Mouse (Mus musculus): ENCODE results near the gene Nubpl. TPM values are rescaled to one million over a fixed set of nuclear protein-coding genes. Genes with fewer than 3 reads are reported as not detected.

Gene Nubpl
- polyA plus RNA-seq, 1 experiment from 2014 or later, result 13.3 TPM

GRCm38 (mm10) chr12:52254089-52254488 is 156.6 kb downstream of the Nubpl start:
- H3K4me2 ChIP-seq, result no peak overlapping the region
- no peaks in the 10 kb centered on the region for H3K27me3 ChIP-seq
- no peaks in the 10 kb centered on the region for H3K9me3 ChIP-seq (replicated peaks)
- WGBS, result 86% methylated on average over 5 of the region's 5 CpGs
- H3K9ac ChIP-seq, result no peak overlapping the region
- H3K4me3 ChIP-seq, result no peak overlapping the region
- no peaks in the 10 kb centered on the region for H3K36me3 ChIP-seq (ENCODE audit: poor library complexity, severe bottlenecking)
- peaks cover 4% of the 10 kb centered on the region; the same call in 1 of the 2 replicates for H3K4me1 ChIP-seq
- ATAC-seq, result no peak
- no peak overlapping the region for H3K27ac ChIP-seq

GRCm38 (mm10) chr12:52268131-52268530 is 170.6 kb downstream of the Nubpl start:
- Histone ChIP-seq H3K9ac (no peak overlapping the region), H3K27ac (no peak overlapping the region), H3K4me3 (no peak overlapping the region), H3K9me3 (replicated peaks) (no peaks in the 10 kb centered on the region), H3K4me2 (no peak overlapping the region), H3K36me3 (ENCODE audit: poor library complexity, severe bottlenecking) (no peaks in the 10 kb centered on the region), H3K4me1 (no peaks in the 10 kb centered on the region), H3K27me3 (no peaks in the 10 kb centered on the region)
- no peak for ATAC-seq
- WGBS, result 86% methylated on average over 2 of the region's 2 CpGs

GRCm38 (mm10) chr12:52272828-52273227 is 175.3 kb downstream of the Nubpl start:
- Histone ChIP-seq H3K4me2 (no peak overlapping the region), H3K9ac (no peak overlapping the region), H3K4me1 (no peaks in the 10 kb centered on the region), H3K27me3 (no peaks in the 10 kb centered on the region), H3K9me3 (replicated peaks) (no peaks in the 10 kb centered on the region), H3K4me3 (no peak overlapping the region), H3K27ac (no peak overlapping the region), H3K36me3 (ENCODE audit: poor library complexity, severe bottlenecking) (no peaks in the 10 kb centered on the region)
- 86% methylated on average over 1 of the region's 1 CpGs for WGBS
- no peak for ATAC-seq

- Histone ChIP-seq H3K9ac (no peak overlapping the region), H3K4me3 (no peak overlapping the region), H3K27ac (no peak overlapping the region), H3K4me1 (no peaks in the 10 kb centered on the region), H3K27me3 (no peaks in the 10 kb centered on the region), H3K36me3 (ENCODE audit: poor library complexity, severe bottlenecking) (no peaks in the 10 kb centered on the region), H3K9me3 (replicated peaks) (no peaks in the 10 kb centered on the region), H3K4me2 (no peak overlapping the region)
- 10% methylated on average over 1 of the region's 1 CpGs for WGBS
- no peak for ATAC-seq
Observed at GRCm38 (mm10) chr12:52276320-52276719, 178.8 kb downstream of the Nubpl start.

- Histone ChIP-seq H3K27me3 (no peaks in the 10 kb centered on the region), H3K4me1 (no peaks in the 10 kb centered on the region), H3K9me3 (replicated peaks) (no peaks in the 10 kb centered on the region), H3K27ac (no peak overlapping the region), H3K4me3 (no peak overlapping the region), H3K36me3 (ENCODE audit: poor library complexity, severe bottlenecking) (no peaks in the 10 kb centered on the region), H3K4me2 (no peak overlapping the region), H3K9ac (no peak overlapping the region)
- 79% methylated on average over 1 of the region's 1 CpGs for WGBS
- ATAC-seq, result no peak
Observed at GRCm38 (mm10) chr12:52281232-52281631, 183.7 kb downstream of the Nubpl start.

- Histone ChIP-seq H3K9ac (no peak overlapping the region), H3K27me3 (no peaks in the 10 kb centered on the region), H3K9me3 (replicated peaks) (no peaks in the 10 kb centered on the region), H3K4me3 (no peak overlapping the region), H3K36me3 (ENCODE audit: poor library complexity, severe bottlenecking) (no peaks in the 10 kb centered on the region), H3K4me1 (peaks cover 17% of the 10 kb centered on the region), H3K27ac (no peak overlapping the region), H3K4me2 (no peak overlapping the region)
- ATAC-seq, result no peak
Observed at GRCm38 (mm10) chr12:52284471-52284870, 186.9 kb downstream of the Nubpl start.

GRCm38 (mm10) chr12:52286802-52287201 is 189.3 kb downstream of the Nubpl start:
- H3K27me3 ChIP-seq, result no peaks in the 10 kb centered on the region
- WGBS, result 78% methylated on average over 3 of the region's 3 CpGs
- no peaks in the 10 kb centered on the region for H3K36me3 ChIP-seq (ENCODE audit: poor library complexity, severe bottlenecking)
- H3K4me3 ChIP-seq, result no peak overlapping the region
- no peak overlapping the region for H3K4me2 ChIP-seq
- H3K4me1 ChIP-seq, result peaks cover 24% of the 10 kb centered on the region
- no peak overlapping the region for H3K9ac ChIP-seq
- no peak overlapping the region for H3K27ac ChIP-seq
- H3K9me3 ChIP-seq (replicated peaks), result no peaks in the 10 kb centered on the region
- ATAC-seq, result no peak

- no peak overlapping the region for H3K4me3 ChIP-seq
- H3K27ac ChIP-seq, result peak overlapping the region; percentile 37
- 0 out of 2 replicates have a peak overlapping the region, but pooled peaks have one; percentile 39 for H3K4me2 ChIP-seq
- H3K9ac ChIP-seq, result no peak overlapping the region
- H3K27me3 ChIP-seq, result no peaks in the 10 kb centered on the region
- H3K4me1 ChIP-seq, result peaks cover 24% of the 10 kb centered on the region
- H3K9me3 ChIP-seq (replicated peaks), result no peaks in the 10 kb centered on the region
- peak; percentile 11; the same call in 1 of the 2 replicates for ATAC-seq
- WGBS, result 73% methylated on average over 4 of the region's 4 CpGs
- H3K36me3 ChIP-seq (ENCODE audit: poor library complexity, severe bottlenecking), result no peaks in the 10 kb centered on the region
Observed at GRCm38 (mm10) chr12:52288537-52288936, 191.0 kb downstream of the Nubpl start.

GRCm38 (mm10) chr12:52288941-52289567 is 191.5 kb downstream of the Nubpl start:
- H3K9me3 ChIP-seq (replicated peaks), result no peaks in the 10 kb centered on the region
- H3K36me3 ChIP-seq (ENCODE audit: poor library complexity, severe bottlenecking), result no peaks in the 10 kb centered on the region
- H3K27ac ChIP-seq, result peak overlapping the region; percentile 37
- H3K27me3 ChIP-seq, result no peaks in the 10 kb centered on the region
- peak; percentile 94 for ATAC-seq
- WGBS, result 27% methylated on average over 11 of the region's 11 CpGs
- H3K9ac ChIP-seq, result no peak overlapping the region
- peak overlapping the region; percentile 39 for H3K4me2 ChIP-seq
- H3K4me3 ChIP-seq, result no peak overlapping the region
- H3K4me1 ChIP-seq, result peaks cover 27% of the 10 kb centered on the region

- Histone ChIP-seq H3K27ac (peak overlapping the region; percentile 37), H3K4me1 (peaks cover 30% of the 10 kb centered on the region), H3K9me3 (replicated peaks) (no peaks in the 10 kb centered on the region), H3K36me3 (ENCODE audit: poor library complexity, severe bottlenecking) (no peaks in the 10 kb centered on the region), H3K27me3 (no peaks in the 10 kb centered on the region), H3K4me3 (no peak overlapping the region), H3K4me2 (peak overlapping the region; percentile 39), H3K9ac (no peak overlapping the region)
- peak; percentile 74 for ATAC-seq
- WGBS, result 21% methylated on average over 10 of the region's 10 CpGs
Observed at GRCm38 (mm10) chr12:52289594-52289993, 192.1 kb downstream of the Nubpl start.

- Histone ChIP-seq H3K27ac (no peak overlapping the region), H3K27me3 (no peaks in the 10 kb centered on the region), H3K4me2 (no peak overlapping the region), H3K36me3 (ENCODE audit: poor library complexity, severe bottlenecking) (no peaks in the 10 kb centered on the region), H3K9ac (no peak overlapping the region), H3K4me3 (no peak overlapping the region), H3K9me3 (replicated peaks) (no peaks in the 10 kb centered on the region), H3K4me1 (peaks cover 18% of the 10 kb centered on the region)
- 72% methylated on average over 2 of the region's 2 CpGs for WGBS
- peak; percentile 37; the same call in 1 of the 2 replicates for ATAC-seq
Observed at GRCm38 (mm10) chr12:52293931-52294330, 196.4 kb downstream of the Nubpl start.

- peaks cover 6% of the 10 kb centered on the region; the same call in 1 of the 2 replicates for H3K4me1 ChIP-seq
- H3K9me3 ChIP-seq (replicated peaks), result no peaks in the 10 kb centered on the region
- no peaks in the 10 kb centered on the region for H3K36me3 ChIP-seq (ENCODE audit: poor library complexity, severe bottlenecking)
- H3K9ac ChIP-seq, result no peak overlapping the region
- no peaks in the 10 kb centered on the region for H3K27me3 ChIP-seq
- 89% methylated on average over 2 of the region's 2 CpGs for WGBS
- no peak overlapping the region for H3K27ac ChIP-seq
- ATAC-seq, result no peak
- no peak overlapping the region for H3K4me2 ChIP-seq
- H3K4me3 ChIP-seq, result no peak overlapping the region
Observed at GRCm38 (mm10) chr12:52297988-52298387, 200.5 kb downstream of the Nubpl start.

- no peak overlapping the region for H3K9ac ChIP-seq
- H3K27me3 ChIP-seq, result no peaks in the 10 kb centered on the region
- H3K9me3 ChIP-seq (replicated peaks), result no peaks in the 10 kb centered on the region
- H3K4me1 ChIP-seq, result peaks cover 6% of the 10 kb centered on the region; the same call in 1 of the 2 replicates
- H3K4me2 ChIP-seq, result no peak overlapping the region
- 84% methylated on average over 1 of the region's 1 CpGs for WGBS
- no peak overlapping the region for H3K27ac ChIP-seq
- no peak overlapping the region for H3K4me3 ChIP-seq
- no peaks in the 10 kb centered on the region for H3K36me3 ChIP-seq (ENCODE audit: poor library complexity, severe bottlenecking)
- ATAC-seq, result no peak
Observed at GRCm38 (mm10) chr12:52298683-52299082, 201.1 kb downstream of the Nubpl start.

Measured in forebrain, embryonic 13.5 days (tissue).